Mouse (Mus musculus) cerebellum, postnatal 10 days (tissue): ENCODE measurements around the gene Iscu.

Source experiments
- DNase-seq, 2 experiments: peaks; one replicate each; pipeline ENCODE4 v3.0.0; 2021; ENCODE audit warnings: mixed read lengths in 2 of 2

Iscu gene

GRCm38 (mm10) chr5:113790453-113791196 is 18.1 kb downstream of the Iscu start:
- no peak for DNase-seq

DNA sequence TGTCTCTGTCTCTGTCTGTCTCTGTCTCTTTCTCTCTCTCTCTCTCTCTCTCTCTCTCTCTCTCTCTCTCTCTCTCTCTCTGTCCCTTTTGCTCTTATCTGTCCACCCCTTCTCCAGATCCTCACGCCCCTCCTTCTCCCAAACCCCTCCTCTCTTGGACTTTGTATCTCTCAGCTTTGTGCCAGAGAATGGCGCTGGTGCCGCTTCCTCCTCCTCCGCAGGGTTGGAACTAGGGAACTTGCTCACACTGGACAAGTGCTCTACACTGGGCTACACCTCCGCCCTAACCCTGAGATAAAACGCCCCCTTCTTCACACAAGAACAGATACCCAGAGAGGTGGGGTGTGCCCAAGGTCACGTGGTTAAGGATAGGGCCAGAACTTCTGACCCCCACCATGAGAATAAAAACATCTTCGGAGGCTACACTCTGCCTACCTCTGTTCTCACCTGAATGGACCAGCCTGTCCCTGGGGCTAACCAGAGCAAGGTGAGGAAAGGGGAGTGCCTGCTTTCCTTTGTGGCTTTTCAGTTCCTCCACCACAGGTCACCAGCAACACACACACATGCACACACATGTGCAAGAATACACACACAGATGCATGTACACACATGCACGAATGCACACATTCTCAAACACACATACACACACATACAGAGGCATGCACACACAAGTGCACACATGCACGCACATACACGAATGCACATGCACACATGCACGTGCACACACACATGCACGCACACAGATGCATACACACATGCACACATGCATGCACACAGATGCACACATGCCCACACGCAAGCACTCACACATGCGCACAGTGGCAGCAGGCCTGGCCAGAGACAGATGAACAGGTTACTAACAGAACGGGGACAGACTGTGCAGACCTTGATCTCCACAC is 18.9 kb downstream of the Iscu start:
- no peak for DNase-seq

- DNase-seq = peak; percentile 44 to 58
Measured at GRCm38 (mm10) chr5:113796401-113797148, 24.0 kb downstream of the Iscu start.

DNA sequence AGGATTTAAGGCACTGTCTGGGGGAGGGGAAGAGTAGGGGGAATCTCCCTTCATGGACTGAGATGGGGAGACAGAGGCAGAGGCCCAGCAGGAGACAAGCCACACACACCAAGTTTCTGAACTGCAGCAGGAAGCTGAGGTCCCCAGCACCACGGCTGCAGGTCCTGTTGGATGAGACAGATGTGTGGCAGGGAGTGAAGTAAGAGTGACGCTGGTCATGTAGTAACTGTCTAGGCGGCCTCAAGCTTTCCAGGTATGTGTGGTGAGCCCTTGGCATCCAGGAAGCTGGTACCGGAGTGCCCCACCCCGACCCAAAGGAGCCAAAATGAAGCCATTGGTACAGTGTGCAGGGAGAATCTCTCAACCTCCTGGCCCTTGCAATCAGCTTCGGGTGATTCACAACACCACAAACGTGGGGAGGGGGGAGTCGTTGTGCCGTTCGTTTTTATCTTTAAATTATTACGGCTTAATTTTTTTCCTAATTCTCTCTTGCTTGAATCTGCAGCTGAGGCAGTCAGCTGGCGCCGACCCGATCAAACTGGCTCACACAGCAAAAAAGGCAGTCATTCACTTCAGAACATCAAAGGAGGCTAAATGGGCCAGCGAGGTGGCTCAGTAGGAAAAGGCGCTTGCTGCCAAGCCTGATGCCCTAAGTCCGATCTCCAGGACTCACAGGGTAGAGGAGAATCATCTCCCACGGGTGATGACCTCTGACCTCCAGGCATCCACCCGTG is 24.8 kb downstream of the Iscu start:
- DNase-seq = no peak

DNA sequence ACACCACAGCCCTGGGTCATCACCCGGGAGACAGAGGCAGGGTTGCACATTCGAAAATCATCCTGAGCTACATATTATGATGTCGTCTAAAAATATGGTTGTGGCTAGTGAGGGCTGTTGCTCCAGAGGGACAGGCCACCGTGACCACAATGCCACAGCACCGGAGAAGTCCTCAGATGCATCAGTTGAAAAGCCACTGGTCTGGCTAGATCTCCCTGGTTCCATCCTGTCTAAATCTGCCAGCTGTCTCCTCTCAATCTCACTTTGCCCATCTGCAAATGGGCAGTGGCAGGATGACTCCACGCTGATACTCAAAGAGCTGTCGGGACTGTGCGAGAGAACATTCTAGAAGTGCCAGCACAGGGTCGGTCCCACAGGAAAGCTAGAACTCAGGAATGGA is 26.0 kb downstream of the Iscu start:
- DNase-seq = no peak

- DNase-seq = no peak
Measured at GRCm38 (mm10) chr5:113799691-113800090, 27.1 kb downstream of the Iscu start.

GRCm38 (mm10) chr5:113800280-113800679 is 27.7 kb downstream of the Iscu start, which contains the start of gene Tmem119:
Gene Tmem119 (minus strand): TSS chr5:113800516.
- peak; percentile 59 to 79 for DNase-seq

- DNase-seq = no peak
Measured at GRCm38 (mm10) chr5:113804395-113804966, 31.9 kb downstream of the Iscu start.

- DNase-seq = no peak
Measured at GRCm38 (mm10) chr5:113805301-113805700, 32.8 kb downstream of the Iscu start.

DNA sequence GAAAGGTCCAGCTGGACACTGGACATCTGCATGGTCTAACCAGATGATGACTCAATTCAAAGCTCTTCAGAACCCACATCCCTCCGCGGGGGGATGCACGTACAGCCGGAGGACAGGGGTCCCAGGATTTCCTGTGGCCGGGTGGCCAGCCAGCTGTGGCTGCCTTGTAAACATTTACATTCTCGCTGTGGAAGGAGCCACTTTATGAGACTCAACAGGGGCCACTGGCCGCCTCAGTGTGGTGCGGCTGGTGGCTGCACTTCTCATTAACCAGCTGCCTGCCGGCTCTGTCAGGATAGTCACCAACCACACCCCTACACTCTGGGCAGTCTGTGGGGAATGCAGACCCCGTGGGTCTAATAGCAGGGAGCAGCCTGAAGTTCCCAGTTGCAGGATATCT is 33.9 kb downstream of the Iscu start:
- no peak for DNase-seq

DNA sequence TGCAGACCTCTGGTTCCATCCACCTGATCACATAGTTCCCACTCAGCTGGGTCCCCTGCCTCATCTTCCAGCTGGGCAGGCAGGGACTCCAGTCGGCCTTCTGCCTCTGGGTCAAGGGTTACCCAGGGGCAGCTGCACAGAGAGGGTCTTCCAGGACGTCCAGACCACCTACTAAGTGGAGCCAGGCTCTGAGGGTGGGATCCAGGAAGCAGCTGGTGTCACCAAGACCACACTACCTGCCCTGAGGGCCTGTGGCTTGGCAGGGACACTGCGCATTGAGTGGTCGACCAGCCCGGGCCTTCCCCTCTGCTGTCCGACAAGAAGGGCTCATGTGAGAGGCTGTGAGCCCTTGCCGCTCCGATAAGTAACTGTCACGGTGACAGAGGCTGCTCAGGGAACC is 35.2 kb downstream of the Iscu start:
- no peak for DNase-seq

DNA sequence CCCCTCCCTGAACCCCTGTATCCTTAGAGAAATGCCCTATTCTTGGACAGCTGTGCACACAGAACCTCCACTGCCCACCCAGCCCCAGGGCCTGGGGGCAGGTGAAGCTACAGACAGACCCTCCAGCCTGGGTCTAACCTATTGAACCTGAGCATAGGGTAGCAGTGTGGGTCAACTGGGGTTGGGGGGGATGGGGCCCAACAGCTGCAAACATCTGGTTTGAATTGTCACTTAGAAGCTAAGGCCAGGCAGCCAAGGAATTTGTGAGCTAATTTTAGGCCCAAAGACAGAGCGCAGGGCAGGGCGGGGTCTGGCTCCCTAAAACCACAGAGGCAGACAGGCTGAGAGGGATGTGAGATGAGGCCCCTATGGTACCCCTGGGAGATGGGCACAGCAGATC is 35.6 kb downstream of the Iscu start:
- no peak for DNase-seq

DNA sequence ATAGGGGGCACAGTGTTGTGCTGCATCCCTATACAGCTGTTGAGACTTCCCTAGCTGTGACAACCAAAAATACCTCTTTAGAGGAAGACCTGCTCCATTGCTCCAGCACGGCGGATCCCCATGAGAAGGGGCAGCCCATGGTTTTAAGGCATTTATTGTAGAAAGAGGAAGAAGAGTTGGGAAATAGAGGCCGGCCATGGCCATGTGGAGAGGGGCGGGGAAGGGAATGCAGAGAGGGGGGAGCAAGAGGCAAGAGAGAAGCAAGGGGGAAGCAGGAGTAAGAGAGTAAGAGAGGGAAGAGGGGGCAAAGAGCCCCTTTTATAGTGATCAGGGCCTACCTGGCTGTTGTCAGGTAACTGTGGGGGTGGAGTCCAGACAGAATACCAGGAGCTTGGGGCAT is 37.6 kb downstream of the Iscu start:
- DNase-seq = no peak

DNA sequence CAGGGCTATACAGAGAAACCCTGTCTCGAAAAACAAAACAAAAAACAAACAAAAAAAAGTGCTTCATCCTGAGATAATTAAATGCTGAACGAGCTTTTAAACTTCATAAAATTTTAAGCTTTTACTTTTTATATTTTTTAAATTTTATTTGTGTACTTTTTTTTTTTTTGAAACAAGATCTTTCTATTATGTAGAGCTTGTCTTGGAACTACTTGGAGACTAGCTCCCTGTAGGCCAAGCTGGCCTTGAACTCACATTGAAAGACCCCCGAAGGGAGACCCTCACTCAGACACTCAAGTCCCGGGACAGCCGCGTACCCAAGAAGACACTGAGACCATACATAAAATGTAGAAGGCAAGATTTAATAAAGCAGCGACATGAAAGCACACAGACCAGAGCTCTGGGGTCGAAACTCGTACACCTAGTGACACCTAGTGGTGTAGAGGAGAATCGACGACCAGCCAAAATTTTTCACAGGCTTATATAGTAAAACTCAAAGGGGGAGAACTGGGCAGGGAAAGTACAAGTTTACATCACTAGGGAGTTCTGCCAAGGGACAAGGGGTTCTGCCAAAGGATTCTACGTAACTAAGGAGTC is 39.4 kb downstream of the Iscu start:
- DNase-seq = peak; percentile 33 to 40

DNA sequence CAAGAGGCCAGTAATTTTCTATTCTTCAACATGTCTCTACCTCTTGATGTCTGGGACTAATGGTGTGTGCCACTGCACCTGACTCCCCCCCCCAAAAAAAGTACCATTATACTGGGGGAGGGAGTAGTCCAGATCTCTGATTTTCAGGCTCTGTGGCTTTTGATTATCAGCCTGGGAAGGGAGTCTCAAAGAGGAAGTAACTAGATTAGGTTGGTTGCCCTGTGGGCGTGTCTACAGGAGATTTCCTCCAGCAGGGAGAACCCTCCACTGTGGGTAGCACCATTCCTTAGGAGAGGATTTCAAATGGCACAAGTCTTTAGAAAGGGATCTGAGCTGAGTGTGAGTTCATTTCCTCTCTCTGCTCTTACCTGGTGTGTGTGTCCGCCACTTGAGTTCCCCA is 40.1 kb downstream of the Iscu start:
- no peak for DNase-seq

DNA sequence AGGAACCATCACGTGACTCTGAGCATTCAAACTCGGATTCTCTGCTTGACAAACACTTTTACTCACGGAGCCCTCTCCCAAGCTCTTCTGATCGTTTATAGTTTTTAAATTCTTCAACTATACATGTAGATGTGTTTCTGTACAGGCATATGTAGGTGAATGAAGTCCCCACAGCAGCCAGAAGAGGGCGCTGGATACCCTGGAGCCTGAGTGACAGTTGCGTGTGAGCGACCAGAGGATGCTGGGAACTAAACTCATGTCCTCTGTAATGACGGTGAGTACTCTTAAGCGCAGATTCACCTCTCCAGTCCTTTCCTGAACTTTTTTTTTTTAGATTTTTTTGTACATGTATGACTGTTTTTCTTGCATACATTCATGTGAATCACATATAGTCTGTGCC is 41.1 kb downstream of the Iscu start:
- no peak for DNase-seq

DNA sequence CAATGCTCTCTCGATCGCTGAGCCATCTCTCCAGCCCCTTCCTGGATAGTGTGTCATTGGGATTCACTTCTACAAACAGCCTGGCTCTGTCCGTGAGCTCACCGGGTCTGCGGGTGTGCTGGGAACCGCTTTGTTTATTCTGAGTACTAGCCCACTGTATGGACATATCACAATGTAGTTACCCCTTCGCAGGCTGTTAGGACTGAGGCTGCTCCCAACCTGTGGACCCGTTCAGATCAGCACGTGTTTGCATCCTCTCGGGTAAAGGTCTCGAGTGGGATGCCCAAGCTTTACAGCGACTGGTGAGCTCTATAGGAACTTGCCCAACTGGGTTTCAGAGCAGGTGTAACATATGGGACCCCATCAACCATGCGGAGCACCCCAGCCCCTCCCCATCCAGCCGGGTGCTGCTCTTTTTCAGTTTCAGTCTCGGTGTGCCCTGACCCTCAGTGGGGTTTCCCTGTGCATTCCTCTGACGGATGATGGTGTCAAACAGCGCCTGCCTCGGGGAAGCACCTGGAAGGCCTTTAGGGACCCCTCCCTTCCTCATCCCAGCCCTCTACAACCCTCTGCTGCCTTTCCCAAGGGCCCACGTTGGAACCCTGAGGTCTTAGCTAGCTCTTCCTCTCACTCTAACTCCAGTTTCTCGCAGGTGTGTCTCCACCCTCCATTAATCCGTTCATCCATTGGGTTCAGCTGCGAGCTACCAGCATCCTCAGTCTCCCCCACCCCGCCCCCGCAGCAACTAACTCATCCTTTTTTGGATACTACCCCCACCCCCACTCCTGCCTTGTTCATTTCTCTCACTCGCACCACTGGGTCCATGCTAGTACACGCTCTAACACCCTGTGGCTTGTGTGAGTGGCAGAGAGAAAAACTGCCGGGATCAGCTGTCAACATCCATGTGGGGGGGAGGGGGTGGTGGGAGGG is 41.8 kb downstream of the Iscu start:
- no peak for DNase-seq

DNA sequence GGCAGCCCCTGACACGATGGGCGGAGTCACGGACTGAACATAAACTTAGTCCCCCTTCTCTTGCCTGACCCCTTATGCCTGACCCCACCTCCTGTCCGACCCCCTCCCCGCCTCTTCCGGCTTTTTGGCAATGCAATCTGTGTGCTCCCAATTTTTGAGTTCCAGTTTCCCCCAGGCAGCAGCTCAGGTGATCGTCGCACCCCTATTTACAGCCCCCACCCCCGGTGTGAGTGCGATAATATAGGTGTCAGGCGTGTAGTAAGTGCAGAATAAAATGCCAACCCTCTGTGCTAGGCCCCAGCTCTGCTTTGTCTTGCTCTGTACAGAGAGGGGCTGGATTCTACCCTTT is 42.5 kb downstream of the Iscu start:
- no peak for DNase-seq

DNA sequence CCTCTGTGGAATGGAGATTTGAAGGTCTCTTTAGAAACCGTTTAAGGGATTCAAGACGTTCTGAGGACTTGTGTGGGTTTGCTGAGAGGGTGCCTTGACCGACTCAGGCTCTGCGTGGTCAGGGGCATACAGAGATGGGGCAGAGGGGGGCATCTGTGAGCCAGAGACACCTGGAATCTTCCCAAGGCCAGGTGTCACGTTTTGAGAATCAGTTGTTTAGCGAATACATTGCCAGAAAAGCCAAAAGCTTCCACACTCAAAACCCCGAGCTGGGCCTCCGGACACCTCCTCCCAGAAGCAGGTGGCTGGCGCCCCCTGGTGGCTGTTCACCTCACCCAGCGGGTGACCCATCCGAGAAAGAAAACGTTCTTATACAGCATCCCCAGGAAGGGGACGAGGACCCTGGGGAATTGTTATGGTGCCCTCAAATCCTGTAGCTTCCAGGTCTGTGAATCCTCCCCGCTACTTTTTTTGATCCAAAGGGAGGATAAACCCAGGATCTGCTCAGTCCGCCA is 43.1 kb downstream of the Iscu start:
- peak; percentile 88 to 90 for DNase-seq

DNA sequence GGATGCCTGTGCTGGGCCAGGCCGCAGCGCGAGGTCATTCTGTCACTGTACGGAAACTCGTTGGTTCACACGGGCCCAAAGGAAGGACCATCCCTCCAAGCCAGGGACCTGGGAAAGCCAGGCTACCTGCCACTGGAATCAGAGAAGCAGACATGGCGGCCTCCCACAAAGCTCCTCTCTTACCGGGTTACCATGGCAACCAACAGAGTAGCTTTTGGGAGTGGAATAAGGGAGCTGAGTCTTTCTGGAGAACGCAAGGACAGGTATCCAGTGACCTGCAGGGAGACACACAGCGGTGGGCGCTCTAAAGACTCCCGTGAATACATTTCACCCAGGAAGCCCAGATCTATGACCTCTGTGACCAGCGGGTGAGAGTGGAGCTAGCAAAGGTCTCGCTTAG is 46.0 kb downstream of the Iscu start:
- no peak for DNase-seq

DNA sequence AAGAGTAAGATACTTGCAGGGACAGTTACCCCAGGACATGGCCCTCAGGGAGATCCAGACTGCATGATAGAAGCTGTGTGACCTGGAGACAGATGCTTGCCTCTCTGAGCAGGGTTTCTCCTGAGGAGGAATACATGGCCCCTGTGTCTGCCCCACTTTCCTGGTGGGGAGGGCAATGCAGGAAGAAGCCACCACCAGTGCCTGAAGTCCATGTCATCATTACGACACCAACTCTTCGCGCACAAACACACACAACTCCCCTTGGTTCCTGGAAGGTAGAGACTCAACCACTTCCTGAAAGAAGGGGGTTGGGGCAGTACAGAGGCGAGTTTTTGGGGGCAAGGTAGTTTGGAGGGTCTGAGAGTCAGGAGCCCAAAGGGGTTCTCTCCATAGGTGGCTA is 51.7 kb downstream of the Iscu start:
- no peak for DNase-seq
